Mouse (Mus musculus): ENCODE results near the gene 1700011L22Rik. TPM values are rescaled to one million over a fixed set of nuclear protein-coding genes. Genes with fewer than 3 reads are reported as not detected.

The 1700011L22Rik gene
- polyA plus RNA-seq, 2 experiments from 2014 or later = not detected

DNA sequence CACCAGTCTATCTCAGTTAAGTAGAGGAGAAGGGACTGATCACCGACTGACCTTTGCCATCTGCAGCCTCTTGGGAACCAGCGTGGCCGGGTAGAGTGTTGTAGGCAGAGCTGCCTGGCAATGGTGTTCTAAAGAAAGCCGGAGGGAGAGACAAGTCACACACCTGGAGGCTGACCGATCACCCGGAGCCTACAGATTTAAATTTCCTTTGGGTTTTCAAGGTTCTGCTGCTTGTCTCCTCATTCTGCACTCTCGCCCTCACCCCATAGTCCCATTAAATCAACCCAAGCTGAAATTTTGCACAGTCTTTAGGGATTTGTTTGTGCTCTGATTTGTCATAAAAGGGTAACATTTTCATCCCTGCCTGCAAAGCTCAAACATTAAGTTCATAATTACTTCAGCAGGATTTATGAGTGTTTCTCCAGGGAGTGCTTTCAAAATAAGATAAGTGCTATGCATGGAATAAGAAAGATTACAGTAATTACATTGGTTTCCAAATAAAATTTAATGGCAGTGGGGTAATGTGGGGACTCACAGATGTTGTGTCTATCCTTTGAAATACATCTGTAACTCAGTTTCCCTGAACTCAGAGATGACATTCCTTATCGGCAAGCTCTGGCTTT lies 19.0 kb downstream of the 1700011L22Rik start:
- ATAC-seq = no peak

DNA sequence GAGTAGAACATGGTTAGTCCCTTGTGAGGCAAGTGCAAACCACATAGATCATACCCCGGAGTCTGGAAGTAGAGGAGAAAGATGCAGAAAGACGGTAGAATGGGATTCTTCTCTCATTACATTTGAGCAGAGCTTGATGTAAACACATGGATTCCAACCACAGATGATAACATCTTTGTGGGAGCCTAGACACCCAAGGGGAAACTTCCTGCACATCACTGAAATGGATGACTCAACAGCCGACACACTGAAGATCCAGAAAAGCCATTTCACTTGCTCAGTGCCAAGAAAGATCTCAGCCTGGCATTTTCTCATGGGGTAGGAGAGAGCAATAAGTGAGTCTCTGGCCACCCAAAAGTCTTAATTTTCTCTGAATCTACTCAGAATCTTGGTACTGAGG lies 20.5 kb downstream of the 1700011L22Rik start:
- ATAC-seq = no peak

DNA sequence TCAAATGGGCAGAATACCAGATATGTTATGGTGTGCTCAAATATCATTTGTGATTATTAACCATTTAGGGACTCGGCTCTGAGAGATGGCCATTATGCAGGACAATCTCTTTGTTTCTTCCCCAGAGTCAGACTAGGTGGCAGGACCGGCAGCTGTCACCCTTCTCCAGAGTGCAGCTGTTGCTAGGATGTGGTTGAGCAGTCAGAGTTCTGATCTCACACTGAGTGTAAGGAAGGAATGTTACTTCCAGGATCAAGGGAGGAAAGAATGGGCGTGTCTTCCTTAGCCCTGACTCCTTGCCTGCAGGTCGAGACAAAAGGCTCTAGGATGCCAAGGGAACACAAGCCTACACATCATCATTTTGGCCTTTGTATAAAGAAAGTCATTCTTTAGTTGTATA lies 21.2 kb downstream of the 1700011L22Rik start:
- no peak for ATAC-seq

GRCm38 (mm10) chr8:79226046-79226445 lies 22.3 kb downstream of the 1700011L22Rik start:
- no peak for ATAC-seq

GRCm38 (mm10) chr8:79225586-79225985 lies 22.8 kb downstream of the 1700011L22Rik start:
- no peak for ATAC-seq

- no peak for ATAC-seq
Observed at GRCm38 (mm10) chr8:79224363-79224762, 24.0 kb downstream of the 1700011L22Rik start.

DNA sequence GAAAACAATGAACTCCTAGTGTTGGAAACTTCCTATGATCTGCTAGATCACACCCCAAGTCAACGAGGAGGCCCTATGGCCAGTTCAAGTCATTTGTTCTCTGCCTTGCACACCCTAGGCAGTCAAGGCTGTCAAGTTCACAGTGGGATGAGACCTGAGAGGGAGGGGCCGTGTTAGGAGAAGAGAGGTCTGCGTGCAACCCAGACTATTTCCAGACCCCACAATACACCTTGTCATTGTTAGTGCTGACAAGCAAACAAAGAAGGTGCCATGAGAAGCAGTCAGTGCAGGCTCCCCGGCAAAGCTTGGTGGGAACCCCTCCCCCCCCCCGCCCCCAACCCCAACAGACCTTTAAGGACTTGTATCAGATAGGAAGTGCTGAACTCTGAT lies 25.6 kb downstream of the 1700011L22Rik start:
- no peak for ATAC-seq

GRCm38 (mm10) chr8:79222106-79222751 lies 26.1 kb downstream of the 1700011L22Rik start:
- ATAC-seq = no peak

DNA sequence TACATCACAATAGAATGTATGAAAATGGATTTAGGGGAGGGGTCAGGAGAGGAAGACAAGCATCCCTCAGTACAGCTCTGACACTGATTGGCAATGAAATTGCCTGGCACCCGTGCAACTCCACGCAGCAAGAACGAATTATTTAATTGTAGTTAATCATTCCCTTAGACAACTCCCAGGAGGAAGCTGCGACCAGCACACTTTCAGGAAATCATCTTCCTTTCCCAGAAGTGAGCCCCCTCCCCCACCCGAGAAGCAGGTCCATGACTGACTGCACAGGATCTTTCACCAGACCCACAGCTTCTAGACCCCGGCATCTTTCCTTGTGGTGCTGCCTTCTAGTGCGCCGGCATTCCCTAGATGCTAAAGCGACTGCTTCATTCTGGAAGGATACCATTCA lies 36.7 kb downstream of the 1700011L22Rik start:
- ATAC-seq = no peak

DNA sequence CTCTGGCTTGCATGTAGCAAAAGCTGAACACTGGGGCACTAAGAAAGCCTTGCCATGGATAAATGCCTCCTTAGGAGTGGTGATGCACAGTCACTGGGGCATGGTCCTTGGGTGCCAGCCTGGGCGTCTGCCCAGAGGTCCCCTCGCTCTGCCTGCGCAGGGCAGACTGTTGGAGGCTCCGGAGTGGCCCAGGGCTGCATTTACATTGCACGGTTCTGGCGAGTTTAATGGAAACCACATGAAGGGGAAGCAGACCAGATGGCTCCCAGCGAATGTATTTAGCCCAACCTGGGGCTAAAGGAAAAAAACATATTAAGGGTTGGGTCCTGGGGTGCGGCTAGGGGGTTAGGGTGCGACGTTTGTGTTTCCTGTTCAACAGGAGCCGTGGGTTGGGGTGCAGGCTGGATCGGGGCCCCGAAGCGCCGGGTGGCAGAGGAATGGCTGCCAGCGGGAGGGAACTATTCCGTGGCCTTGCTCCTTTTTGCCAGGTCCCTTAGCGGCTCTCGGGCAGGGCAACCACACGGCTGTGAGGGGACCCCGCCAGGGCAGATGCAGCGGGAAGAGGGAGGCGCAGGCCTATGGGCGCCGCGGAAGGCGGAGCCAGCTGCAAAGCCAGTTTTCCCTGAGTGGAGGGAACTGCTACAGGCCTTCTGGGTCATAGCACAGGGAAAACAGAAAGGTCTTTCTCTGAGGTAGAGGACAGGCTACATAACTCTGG lies 38.6 kb downstream of the 1700011L22Rik start:
- peak; percentile 47 for ATAC-seq

GRCm38 (mm10) chr8:79208691-79209640 lies 39.4 kb downstream of the 1700011L22Rik start:
- ATAC-seq = no peak

GRCm38 (mm10) chr8:79208181-79208580 lies 40.2 kb downstream of the 1700011L22Rik start:
- ATAC-seq = no peak

DNA sequence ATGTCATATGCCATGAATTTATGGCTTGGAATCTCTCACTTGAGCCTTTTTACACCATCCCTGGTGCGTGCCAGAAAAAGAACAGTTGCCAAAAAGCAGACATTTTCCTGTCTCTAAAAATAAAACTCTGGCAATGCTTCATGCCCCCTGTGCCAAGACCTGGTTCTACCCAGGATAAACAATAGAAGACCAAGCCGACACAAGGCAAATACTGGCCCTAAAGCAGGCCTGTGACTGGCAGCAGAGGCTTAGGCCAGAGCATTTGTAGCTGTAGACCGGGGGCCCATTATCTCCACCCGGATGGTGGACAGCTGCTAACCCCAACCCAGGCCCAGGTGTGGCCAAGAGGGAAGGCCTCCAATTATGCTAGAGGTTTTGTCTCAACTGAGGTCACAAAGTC lies 41.5 kb downstream of the 1700011L22Rik start:
- ATAC-seq = no peak

- no peak for ATAC-seq
Observed at GRCm38 (mm10) chr8:79201446-79202147, 46.8 kb downstream of the 1700011L22Rik start.

- no peak for ATAC-seq
Observed at GRCm38 (mm10) chr8:79198675-79199074, 49.7 kb downstream of the 1700011L22Rik start.

DNA sequence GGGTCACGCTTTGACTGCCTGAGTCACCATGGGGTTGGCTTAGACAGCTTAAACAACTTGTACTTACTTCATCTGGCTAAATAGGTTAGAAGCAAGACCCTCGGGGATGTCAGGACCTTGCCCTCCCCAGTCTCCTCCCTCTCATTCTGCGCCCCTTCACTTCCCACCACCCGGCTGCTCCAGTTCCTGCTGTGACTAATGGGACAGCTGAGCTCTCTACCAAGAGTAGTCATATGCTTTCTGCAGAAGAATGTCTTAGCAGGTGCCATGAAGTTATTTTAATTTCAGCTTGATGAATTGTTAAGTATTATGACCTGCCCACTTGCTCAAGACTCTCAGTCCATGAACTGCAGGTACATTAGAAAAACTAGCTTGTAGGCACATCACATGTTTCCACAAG lies 51.9 kb downstream of the 1700011L22Rik start:
- no peak for ATAC-seq

GRCm38 (mm10) chr8:79190071-79190470 lies 58.3 kb downstream of the 1700011L22Rik start:
- ATAC-seq = no peak

GRCm38 (mm10) chr8:79185488-79185887 lies 62.9 kb downstream of the 1700011L22Rik start:
- ATAC-seq = no peak

- no peak for ATAC-seq
Observed at GRCm38 (mm10) chr8:79179678-79180077, 68.7 kb downstream of the 1700011L22Rik start.

DNA sequence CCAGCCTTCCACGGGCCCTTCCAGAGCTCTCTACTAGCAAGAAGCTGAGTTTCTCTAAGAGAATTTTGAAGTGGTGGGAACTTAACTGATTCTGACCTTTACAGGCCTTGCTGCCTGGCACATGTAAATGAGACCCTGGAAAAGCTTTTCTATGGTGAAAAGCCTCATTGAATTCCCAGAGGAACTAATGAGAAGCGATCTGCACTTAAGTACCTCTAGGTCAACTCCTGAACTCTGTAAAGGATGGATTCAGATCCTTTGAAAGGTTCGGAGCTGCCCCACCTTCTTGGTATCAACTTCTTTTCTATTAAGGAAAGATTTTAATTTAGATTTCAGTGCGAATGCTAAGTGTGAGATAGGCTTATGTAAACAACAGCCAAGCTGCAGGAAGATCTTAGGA lies 72.4 kb downstream of the 1700011L22Rik start:
- no peak for ATAC-seq

DNA sequence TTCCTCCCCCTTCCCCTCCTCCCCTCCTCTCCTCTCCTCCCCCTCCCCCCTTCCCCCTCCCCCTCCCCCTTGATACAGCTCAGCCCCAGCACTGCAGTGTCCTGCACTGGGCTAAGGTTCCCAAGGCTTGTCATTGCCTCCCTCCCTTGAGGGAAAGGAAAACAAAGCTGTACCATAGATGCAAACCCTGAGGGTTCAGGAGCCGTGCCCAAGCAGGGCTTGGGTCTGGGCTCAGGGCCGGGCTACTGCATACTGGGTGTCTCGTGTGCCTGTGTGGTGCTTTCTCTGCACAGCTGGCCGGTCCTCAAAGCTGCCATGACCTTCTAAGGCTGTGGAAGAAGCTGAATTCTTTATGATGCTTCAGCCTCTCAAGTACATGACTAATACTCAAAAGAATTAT lies 74.8 kb downstream of the 1700011L22Rik start:
- no peak for ATAC-seq

DNA sequence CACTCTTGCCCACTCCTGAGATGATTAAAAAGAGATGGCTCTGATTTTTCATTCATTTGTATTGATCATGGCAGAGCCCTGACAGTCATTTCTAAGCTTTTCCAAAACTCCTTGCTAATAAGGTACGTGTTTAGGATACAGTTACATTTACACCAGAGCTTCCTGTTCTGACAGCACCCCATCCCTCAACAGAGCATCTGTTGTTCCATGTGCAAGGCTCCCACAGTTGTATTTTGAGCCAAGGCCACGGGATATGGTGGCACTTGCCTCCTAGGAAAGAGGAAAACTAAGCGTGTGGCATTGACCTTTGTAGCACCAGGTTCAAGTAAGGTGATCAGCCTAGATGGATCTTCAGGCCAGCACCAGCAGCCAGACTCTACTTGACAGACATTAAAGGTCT lies 83.1 kb downstream of the 1700011L22Rik start:
- ATAC-seq = no peak

All from CD4-positive, CD25-positive, alpha-beta regulatory T cell, adult 4 months (primary cell).